Mouse (Mus musculus): Measurements from ENCODE around the gene Gm14399.
"Not testable (repeated sequence)": the region's sequence is repeated elsewhere in the genome, so short reads cannot be mapped to it uniquely, and the experiment has no call there.

DNA sequence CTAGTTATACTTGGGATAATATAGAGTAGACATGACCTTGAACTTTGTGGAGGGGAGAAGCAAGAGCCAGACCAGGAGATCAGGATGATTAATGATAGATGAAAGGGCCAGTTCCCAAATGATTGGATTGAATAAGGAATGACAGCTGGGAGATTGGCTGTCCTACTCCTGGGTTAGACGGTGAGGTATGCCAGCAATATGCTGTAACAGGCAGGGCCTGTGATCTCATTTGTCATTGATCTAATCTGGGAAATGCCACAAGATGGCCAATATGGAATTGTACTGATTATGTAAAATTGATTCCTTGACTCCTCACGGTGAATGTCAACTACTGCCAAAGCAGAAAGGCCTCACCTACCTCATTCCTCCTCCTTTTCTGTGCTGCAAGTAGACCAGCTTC, 32.2 kb upstream of the Gm14399 start:
- not testable (repeated sequence) for TF ChIP-seq EP300 (IDR thresholded peaks at IDR 0.05; ENCODE audit: insufficient read depth, low read depth, low read length); CTCF (IDR thresholded peaks at IDR 0.05; ENCODE audit: low read depth, low read length); POLR2A (IDR thresholded peaks at IDR 0.05; ENCODE audit: insufficient read depth, low read length)
